Mouse (Mus musculus) stomach, embryonic 15.5 days (tissue): ENCODE measurements around the gene Igbp1. TPM values are rescaled to one million over a fixed set of nuclear protein-coding genes. Genes with fewer than 3 reads are reported as not detected.

ENCODE experiments used
- ATAC-seq: fragments of 200-750 bp; cut with Nextera tagmentation; 2 replicates; pipeline ENCODE4 v1.8.0; 2017; ENCODE audit warnings: low read depth, moderate number of reproducible peaks, moderate TSS enrichment; ENCODE audit not compliant: insufficient read depth, low FRiP score
- H3K27ac ChIP-seq: fragments of 300-500 bp; sonication (generic); 2 replicates; pipeline ENCODE4 v1.5.1; 2015; ENCODE audit warnings: mild to moderate bottlenecking, inconsistent platforms
- H3K27me3 ChIP-seq: fragments of 300-500 bp; sonication (generic); replicated peaks from 2 replicates; pipeline ENCODE4 v1.6.1; 2015; ENCODE audit warnings: inconsistent platforms
- H3K36me3 ChIP-seq: fragments of 300-500 bp; sonication (generic); 2 replicates; pipeline ENCODE4 v1.6.1; 2015; ENCODE audit warnings: inconsistent platforms
- H3K4me1 ChIP-seq: fragments of 300-500 bp; sonication (generic); 2 replicates; pipeline ENCODE4 v1.6.1; 2015; ENCODE audit warnings: inconsistent platforms
- H3K4me2 ChIP-seq: fragments of 300-500 bp; sonication (generic); 2 replicates; pipeline ENCODE4 v1.6.1; 2015; ENCODE audit warnings: mild to moderate bottlenecking, inconsistent platforms
- H3K4me3 ChIP-seq: fragments of 300-500 bp; sonication (generic); replicated peaks from 2 replicates; pipeline ENCODE4 v1.5.1; 2015; ENCODE audit warnings: inconsistent platforms
- H3K9ac ChIP-seq: fragments of 300-500 bp; sonication (generic); 2 replicates; pipeline ENCODE4 v1.6.1; 2015; ENCODE audit warnings: inconsistent platforms
- H3K9me3 ChIP-seq: fragments of 300-500 bp; sonication (generic); 2 replicates; pipeline ENCODE4 v1.6.1; 2016; ENCODE audit warnings: inconsistent platforms
- WGBS: fragments of 180-500 bp; shearing (Covaris S2); methylation state at CpG from one replicate; pipeline ENCODE4 v1.1.7; 2015; 5-methylcytosine and 5-hydroxymethylcytosine counted together
- polyA plus RNA-seq: library from polyadenylated mRNA; unstranded; fragments of >200 nt; fragmentation: Nextera tagmentation; extraction: Ambion mirVana; gene quantifications from 2 replicates; pipeline ENCODE4 v1.2.1, GENCODE M21; 2015

The Igbp1 gene
- polyA plus RNA-seq, 1 experiment from 2014 or later = 37.2 TPM

GRCm38 (mm10) chrX:100517626-100518025 is 23.5 kb downstream of the Igbp1 start:
- Histone ChIP-seq H3K4me2 (no peak overlapping the region), H3K9me3 (no peaks in the 10 kb centered on the region), H3K4me3 (no peak overlapping the region), H3K36me3 (no peaks in the 10 kb centered on the region), H3K4me1 (no peaks in the 10 kb centered on the region), H3K27ac (no peak overlapping the region), H3K9ac (no peak overlapping the region), H3K27me3 (no peaks in the 10 kb centered on the region)
- 90% methylated on average over 6 of the region's 6 CpGs for whole genome bisulfite sequencing
- ATAC-seq = no peak

- Histone ChIP-seq H3K27me3 (no peaks in the 10 kb centered on the region), H3K4me2 (no peak overlapping the region), H3K9me3 (no peaks in the 10 kb centered on the region), H3K4me3 (no peak overlapping the region), H3K27ac (no peak overlapping the region), H3K9ac (no peak overlapping the region), H3K36me3 (no peaks in the 10 kb centered on the region), H3K4me1 (no peaks in the 10 kb centered on the region)
- WGBS = 84% methylated on average over 2 of the region's 2 CpGs
- no peak for ATAC-seq
Measured at GRCm38 (mm10) chrX:100518532-100518931, 24.4 kb downstream of the Igbp1 start.

GRCm38 (mm10) chrX:100524471-100524870 is 30.4 kb downstream of the Igbp1 start, which contains the start of gene Dgat2l6:
Dgat2l6 (plus strand) TSS chrX:100524838.
- Histone ChIP-seq H3K9me3 (no peaks in the 10 kb centered on the region), H3K4me1 (no peaks in the 10 kb centered on the region), H3K36me3 (no peaks in the 10 kb centered on the region), H3K4me3 (no peak within 1 kb of the TSS), H3K4me2 (no peak within 1 kb of the TSS), H3K9ac (no peak within 1 kb of the TSS), H3K27ac (no peak within 1 kb of the TSS), H3K27me3 (peaks cover 4% of the 10 kb centered on the region; the same call in 1 of the 2 replicates)
- WGBS = 86% methylated on average over 4 of the region's 4 CpGs
- no peak for ATAC-seq

GRCm38 (mm10) chrX:100556026-100556425 is 61.9 kb downstream of the Igbp1 start:
- WGBS = 73% methylated on average over 3 of the region's 3 CpGs
- Histone ChIP-seq H3K36me3 (no peaks in the 10 kb centered on the region), H3K27me3 (no peaks in the 10 kb centered on the region), H3K27ac (no peak overlapping the region), H3K4me1 (no peaks in the 10 kb centered on the region), H3K4me2 (no peak overlapping the region), H3K4me3 (no peak overlapping the region), H3K9ac (no peak overlapping the region), H3K9me3 (no peaks in the 10 kb centered on the region)
- ATAC-seq = no peak

GRCm38 (mm10) chrX:100565696-100566095 is 71.6 kb downstream of the Igbp1 start:
- H3K4me2 ChIP-seq = no peak overlapping the region
- WGBS = 79% methylated on average over 3 of the region's 3 CpGs
- H3K27me3 ChIP-seq = no peaks in the 10 kb centered on the region
- no peak overlapping the region for H3K9ac ChIP-seq
- no peak for ATAC-seq
- no peaks in the 10 kb centered on the region for H3K4me1 ChIP-seq
- H3K27ac ChIP-seq = no peak overlapping the region
- H3K4me3 ChIP-seq = no peak overlapping the region
- no peaks in the 10 kb centered on the region for H3K36me3 ChIP-seq
- no peaks in the 10 kb centered on the region for H3K9me3 ChIP-seq

Other genes starting within 250 kb of the Igbp1 start
- gene Otud6a, start 65.3 kb upstream of the Igbp1 start, polyA plus RNA-seq = not detected in 2 replicates
- 0.58 and 0.71 TPM in 2 replicates for gene Awat2, start 51.6 kb upstream of the Igbp1 start, polyA plus RNA-seq
- gene Dgat2l6, start 30.5 kb downstream of the Igbp1 start, polyA plus RNA-seq = not detected in 2 replicates
- not detected in 2 replicates for gene Awat1, start 78.0 kb downstream of the Igbp1 start, polyA plus RNA-seq
- gene P2ry4, start 100.6 kb downstream of the Igbp1 start, polyA plus RNA-seq = 0.09 TPM in 1 of 2 replicates, not detected in the other
- not detected in 2 replicates for gene Arr3, start 111.2 kb downstream of the Igbp1 start, polyA plus RNA-seq
- gene Kif4, start 131.4 kb downstream of the Igbp1 start, polyA plus RNA-seq = 22.5 and 25.2 TPM in 2 replicates
- gene Pdzd11, start 132.3 kb downstream of the Igbp1 start, polyA plus RNA-seq = 86.0 and 93.9 TPM in 2 replicates
- gene Gdpd2, start 235.6 kb downstream of the Igbp1 start, polyA plus RNA-seq = 7.0 and 7.8 TPM in 2 replicates